Mouse (Mus musculus) gastrocnemius, adult 8-10 months (tissue): ENCODE data around the gene Fbxw10. TPM values are rescaled to one million over a fixed set of nuclear protein-coding genes. Genes with fewer than 3 reads are reported as not detected.

Source experiments
- DNase-seq, 2 experiments: peaks; one replicate each; pipeline ENCODE4 v3.0.0; 2022; ENCODE audit warnings: low spot score in 2 of 2
- total RNA-seq, 4 experiments: library from RNA; stranded (reverse); gene quantifications; 2 replicates each; pipeline ENCODE4 v1.2.4; 2022

Gene Fbxw10
- total RNA-seq, 4 experiments from 2014 or later, result 0.11 to 0.65 (median 0.19) TPM; not detected in 1

- DNase-seq, result no peak
These were observed 15.0 kb upstream of the Fbxw10 start for GRCm38 (mm10) chr11:62831906-62832305.

GRCm38 (mm10) chr11:62844562-62844961, 2.3 kb upstream of the Fbxw10 start:
- no peak for DNase-seq

GRCm38 (mm10) chr11:62845730-62846129, 1.1 kb upstream of the Fbxw10 start:
- no peak for DNase-seq

- DNase-seq, result no peak
These were observed 854 bp downstream of the Fbxw10 start for GRCm38 (mm10) chr11:62847655-62848191.

GRCm38 (mm10) chr11:62848301-62848700, 1.4 kb downstream of the Fbxw10 start:
- no peak for DNase-seq

GRCm38 (mm10) chr11:62851199-62851598, 4.3 kb downstream of the Fbxw10 start:
- DNase-seq, result no peak

- DNase-seq, result no peak
These were observed 6.5 kb downstream of the Fbxw10 start for GRCm38 (mm10) chr11:62853334-62853733.

GRCm38 (mm10) chr11:62865562-62865961, 18.7 kb downstream of the Fbxw10 start:
- no peak for DNase-seq

- no peak for DNase-seq
These were observed 19.8 kb downstream of the Fbxw10 start for GRCm38 (mm10) chr11:62866685-62867084.

GRCm38 (mm10) chr11:62869201-62869600, 22.3 kb downstream of the Fbxw10 start:
- no peak for DNase-seq

GRCm38 (mm10) chr11:62869715-62870371, 23.0 kb downstream of the Fbxw10 start:
- no peak for DNase-seq

- no peak for DNase-seq
These were observed 26.6 kb downstream of the Fbxw10 start for GRCm38 (mm10) chr11:62873479-62873878.

- DNase-seq, result no peak
These were observed 28.8 kb downstream of the Fbxw10 start for GRCm38 (mm10) chr11:62875696-62876095.

- DNase-seq, result no peak
These were observed 29.6 kb downstream of the Fbxw10 start for GRCm38 (mm10) chr11:62876445-62876844.

GRCm38 (mm10) chr11:62877391-62877790, 30.5 kb downstream of the Fbxw10 start:
- DNase-seq, result no peak

- DNase-seq, result no peak
These were observed 31.9 kb downstream of the Fbxw10 start for GRCm38 (mm10) chr11:62878728-62879127.

- DNase-seq, result peak; percentile 97
These were observed 32.6 kb downstream of the Fbxw10 start, which contains the start of gene Tvp23b for GRCm38 (mm10) chr11:62879220-62880048. TSS of gene Tvp23b (plus strand) at chr11:62879455.

- DNase-seq, result no peak
These were observed 36.5 kb downstream of the Fbxw10 start for GRCm38 (mm10) chr11:62883407-62883806.

- DNase-seq, result no peak
These were observed 38.5 kb downstream of the Fbxw10 start for GRCm38 (mm10) chr11:62885323-62885722.

GRCm38 (mm10) chr11:62890796-62891195, 43.9 kb downstream of the Fbxw10 start:
- DNase-seq, result no peak

- no peak for DNase-seq
These were observed 44.9 kb downstream of the Fbxw10 start for GRCm38 (mm10) chr11:62891763-62892162.

GRCm38 (mm10) chr11:62901699-62902323, 54.9 kb downstream of the Fbxw10 start:
- DNase-seq, result peak; percentile 12 to 34
